Comparison of ENCODE assay signal across 16 mouse cellular contexts in the genomic region with DNA sequence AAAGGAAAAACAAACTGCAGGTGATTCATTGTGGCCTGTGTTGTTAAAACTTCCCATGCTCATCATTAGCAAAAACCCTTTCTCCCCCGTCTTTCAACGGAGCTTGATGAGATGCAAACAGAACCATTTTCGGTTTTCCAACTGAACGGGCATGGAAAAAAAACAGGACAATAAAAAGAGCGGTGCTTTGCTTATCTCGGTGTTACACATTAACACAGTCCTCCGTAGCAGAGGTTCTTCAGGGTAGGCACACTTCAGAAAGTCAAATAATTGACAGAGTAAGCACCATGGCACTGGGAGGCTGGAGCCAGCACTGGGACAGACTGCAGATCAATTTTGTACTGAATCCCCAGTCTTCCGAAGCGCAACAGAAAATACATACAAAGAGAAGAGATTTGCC. TPM values are rescaled to one million over a fixed set of nuclear protein-coding genes. Genes with fewer than 3 reads are reported as not detected.
A peak's percentile ranks its signal among the peaks of the same experiment; 100 is the strongest.
DNase-seq lines count a peak whose midpoint lies in the region; ATAC-seq and TF ChIP-seq lines count a peak whose summit lies in the region.
"Had no signal": no experiment of that assay in that cellular context is flagged by ENCODE, and none has a peak within 500 bp of the region (broad histone marks: within the 10 kb centered on the region; RNA-seq: fewer than 3 reads in every experiment).

No protein-coding gene starts in this region.

- dilution Hi-C loops in CH12.LX (cut with MboI; ENCODE audit: extremely low pct_ligation_motif_present, extremely low pct_unique_long_range_greater_than_20kb, low sequenced_read_pairs) = no loop called here

- peak overlapping the region; percentile 60 for H3K27ac ChIP-seq in CH12.LX (ENCODE audit: insufficient read depth, low read depth)
- H3K27ac ChIP-seq in kidney, adult 2 months (ENCODE audit: insufficient read depth, low read depth, low read length) = peak overlapping the region; percentile 95
- no peak overlapping the region for H3K27ac ChIP-seq in hindbrain, embryonic 11.5 days (ENCODE audit: low read depth, low read length)
- no peak overlapping the region for H3K27ac ChIP-seq in heart, embryonic 11.5 days (ENCODE audit: low read depth, low read length)
- H3K27ac ChIP-seq: heart, embryonic 15.5 days; hindbrain, embryonic 14.5 days; limb, embryonic 12.5 days had no signal

- H3K79me2 ChIP-seq in CH12.LX (replicated peaks; ENCODE audit: control insufficient read depth, extremely low read depth, insufficient read depth, poor library complexity, severe bottlenecking) = no peaks in the 10 kb centered on the region

- ATAC-seq in Patski = peak; percentile 57
- no peak for ATAC-seq in inflammation-experienced regulatory T-cells, adult 6 months
- ATAC-seq in hindbrain, embryonic 11.5 days (ENCODE audit: low FRiP score) = no peak
- no peak for ATAC-seq in heart, embryonic 11.5 days (replicated peaks; ENCODE audit: insufficient number of reproducible peaks, low FRiP score, low TSS enrichment)

- no peak for DNase-seq in CH12.LX (ENCODE audit: extremely low read depth)
- DNase-seq in Patski (ENCODE audit: low read depth, low spot score) = peak; percentile 97
- DNase-seq in kidney, adult 2 months = peak; percentile 91
- peak; percentile 69 for DNase-seq in kidney, postnatal 25 days
- no peak for DNase-seq in layer of hippocampus, postnatal 14 days (ENCODE audit: low spot score in 2 of 2)
- DNase-seq in hindbrain, embryonic 11.5 days (ENCODE audit: low spot score) = no peak
- DNase-seq: cerebellum, postnatal 25 days; midbrain, embryonic 14.5 days; right cerebral cortex, adult 18-20 months; spleen, adult 18-20 months; thymus, postnatal 36 days had no signal

- H3K4me1 ChIP-seq in CH12.LX (ENCODE audit: control insufficient read depth in 1 of 2, insufficient read depth in 2 of 2) = peaks cover 29 to 66% of the 10 kb centered on the region in 2 experiments
- H3K4me1 ChIP-seq in kidney, adult 2 months (ENCODE audit: control insufficient read depth, insufficient read depth, low read length) = peaks cover 72% of the 10 kb centered on the region
- H3K4me1 ChIP-seq in hindbrain, embryonic 11.5 days (replicated peaks; ENCODE audit: control insufficient read depth, insufficient read depth, low read length) = no peaks in the 10 kb centered on the region
- H3K4me1 ChIP-seq in heart, embryonic 11.5 days (ENCODE audit: control insufficient read depth, insufficient read depth, low read length) = peaks cover 15% of the 10 kb centered on the region

- POLR2A ChIA-PET in Patski (lab: Charles Lee) = interaction anchor here (0.8 to 2.3 kb wide), 6 partner anchors 12 to 51 kb away, joined by 3 to 11 read pairs (median 6); no protein-coding TSS in a partner anchor

- WGBS in kidney, adult 2 months = 27% methylated on average over 9 of the region's 9 CpGs
- WGBS in hindbrain, embryonic 11.5 days = 61% methylated on average over 9 of the region's 9 CpGs
- 75% methylated on average over 9 of the region's 9 CpGs for WGBS in heart, embryonic 11.5 days (ENCODE audit: insufficient replicate concordance)

- TF ChIP-seq EP300 in CH12.LX (IDR thresholded peaks at IDR 0.05; ENCODE audit: low read length) = no peak

- H3K36me3 ChIP-seq in CH12.LX (replicated peaks in 1 of 2; ENCODE audit: control insufficient read depth in 1 of 2, insufficient read depth in 1 of 2, low read length in 1 of 2) = no peaks in the 10 kb centered on the region
- no peaks in the 10 kb centered on the region for H3K36me3 ChIP-seq in kidney, adult 2 months (ENCODE audit: control insufficient read depth, insufficient read depth, low read length)
- H3K36me3 ChIP-seq in hindbrain, embryonic 11.5 days (ENCODE audit: control insufficient read depth, insufficient read depth, low read length) = no peaks in the 10 kb centered on the region
- no peaks in the 10 kb centered on the region for H3K36me3 ChIP-seq in heart, embryonic 11.5 days (ENCODE audit: control insufficient read depth, insufficient read depth, low read length)
- H3K36me3 ChIP-seq: heart, embryonic 15.5 days; limb, embryonic 12.5 days had no signal

- in situ Hi-C loops in CH12.LX (cut with MboI; ENCODE audit: low pct_ligation_motif_present, low pct_unique_long_range_greater_than_20kb, low sequenced_read_pairs) = no loop called here
- in situ Hi-C loops in Patski (cut with MboI; ENCODE audit: low pct_unique_long_range_greater_than_20kb) = no loop called here

- H3K27me3 ChIP-seq in CH12.LX (replicated peaks) = no peaks in the 10 kb centered on the region
- H3K27me3 ChIP-seq in Patski = no peaks in the 10 kb centered on the region
- no peaks in the 10 kb centered on the region for H3K27me3 ChIP-seq in kidney, adult 2 months (replicated peaks; ENCODE audit: control insufficient read depth, insufficient read depth, low read length)
- no peaks in the 10 kb centered on the region for H3K27me3 ChIP-seq in hindbrain, embryonic 11.5 days (ENCODE audit: control insufficient read depth, insufficient read depth, low read length)
- no peaks in the 10 kb centered on the region for H3K27me3 ChIP-seq in heart, embryonic 11.5 days (ENCODE audit: control insufficient read depth, insufficient read depth, low read length)
- H3K27me3 ChIP-seq: heart, embryonic 15.5 days had no signal

- no peak for TF ChIP-seq POLR2A in CH12.LX (IDR thresholded peaks at IDR 0.05; ENCODE audit: low read depth, low read length)
- TF ChIP-seq POLR2A in kidney, adult 2 months (IDR thresholded peaks at IDR 0.05; ENCODE audit: low read depth, low read length) = no peak

- CTCF ChIA-PET in Patski (lab: Charles Lee) = interaction anchor here (0.7 to 9.7 kb wide), 8 partner anchors 12 to 39 kb away, joined by 3 to 94 read pairs (median 9); partner anchors contain the start of gene Igfbp7

- peak overlapping the region; percentile 33; the same call in 1 of the 2 replicates for H3K9ac ChIP-seq in CH12.LX (ENCODE audit: insufficient read depth, low read depth)
- no peak overlapping the region for H3K9ac ChIP-seq in hindbrain, embryonic 11.5 days (ENCODE audit: low read depth, low read length)
- no peak overlapping the region for H3K9ac ChIP-seq in heart, embryonic 11.5 days (ENCODE audit: low read depth, low read length)
- H3K9ac ChIP-seq: heart, embryonic 15.5 days; hindbrain, embryonic 14.5 days; limb, embryonic 12.5 days had no signal

- TF ChIP-seq CTCF in CH12.LX (conservative IDR thresholded peaks at IDR 0.05 in 1 of 2, IDR thresholded peaks at IDR 0.05 in 1 of 2; ENCODE audit: low read depth in 2 of 2, low read length in 2 of 2) (no peak), Patski (IDR thresholded peaks at IDR 0.05) (no peak)
- no peak for TF ChIP-seq CTCF in kidney, adult 2 months (conservative IDR thresholded peaks at IDR 0.05; ENCODE audit: insufficient read depth, insufficient read length, low read depth, low read length)

- no peak overlapping the region for H3K4me3 ChIP-seq in CH12.LX (replicated peaks in 1 of 3; ENCODE audit: low read depth in 2 of 3, low read length in 2 of 3, poor library complexity in 1 of 3)
- H3K4me3 ChIP-seq in kidney, adult 2 months (ENCODE audit: insufficient read depth, low read depth, low read length) = no peak overlapping the region
- no peak overlapping the region for H3K4me3 ChIP-seq in hindbrain, embryonic 11.5 days (ENCODE audit: low read depth, low read length)
- H3K4me3 ChIP-seq in heart, embryonic 11.5 days (ENCODE audit: low read depth, low read length) = no peak overlapping the region
- H3K4me3 ChIP-seq: heart, embryonic 15.5 days; limb, embryonic 12.5 days had no signal

- no peaks in the 10 kb centered on the region for H3K9me3 ChIP-seq in CH12.LX (replicated peaks; ENCODE audit: low read length)
- H3K9me3 ChIP-seq in hindbrain, embryonic 11.5 days (ENCODE audit: control insufficient read depth, low read length) = no peaks in the 10 kb centered on the region
- no peaks in the 10 kb centered on the region for H3K9me3 ChIP-seq in heart, embryonic 11.5 days (replicated peaks; ENCODE audit: control insufficient read depth, low read length)
- H3K9me3 ChIP-seq: heart, embryonic 15.5 days; limb, embryonic 12.5 days had no signal

- no peak for TF ChIP-seq RAD21 in CH12.LX (IDR thresholded peaks at IDR 0.05; ENCODE audit: low read depth, low read length)

- peak overlapping the region; percentile 93 for H3K4me2 ChIP-seq in CH12.LX (ENCODE audit: insufficient read depth, low read depth, poor library complexity, severe bottlenecking)
- no peak overlapping the region for H3K4me2 ChIP-seq in hindbrain, embryonic 11.5 days (replicated peaks; ENCODE audit: low read depth, low read length)
- no peak overlapping the region for H3K4me2 ChIP-seq in heart, embryonic 11.5 days
- H3K4me2 ChIP-seq: heart, embryonic 15.5 days; hindbrain, embryonic 14.5 days; limb, embryonic 12.5 days had no signal

TF ChIP-seq in CH12.LX, 34 proteins besides CTCF, POLR2A, EP300 and RAD21:
- TF ChIP-seq JUN (IDR thresholded peaks at IDR 0.05; ENCODE audit: insufficient read depth, low read depth, low read length) = no peak
- TF ChIP-seq NRF1 (IDR thresholded peaks at IDR 0.05; ENCODE audit: low read depth, low read length) = no peak
- TF ChIP-seq ZMIZ1 (IDR thresholded peaks at IDR 0.05; ENCODE audit: low read depth, low read length) = no peak
- TF ChIP-seq ZC3H11A (IDR thresholded peaks at IDR 0.05; ENCODE audit: low read depth, low read length) = no peak
- no peak for TF ChIP-seq KAT2A (IDR thresholded peaks at IDR 0.05; ENCODE audit: insufficient replicate concordance, low read length)
- no peak for TF ChIP-seq GABPA (IDR thresholded peaks at IDR 0.05; ENCODE audit: insufficient replicate concordance, low read depth, low read length)
- TF ChIP-seq ZNF384 (IDR thresholded peaks at IDR 0.05; ENCODE audit: low read depth, low read length) = no peak
- no peak for TF ChIP-seq UBTF (IDR thresholded peaks at IDR 0.05; ENCODE audit: low read depth, low read length)
- TF ChIP-seq USF2 (conservative IDR thresholded peaks at IDR 0.05; ENCODE audit: low read depth, low read length) = no peak
- TF ChIP-seq TCF12 (IDR thresholded peaks at IDR 0.05; ENCODE audit: low read depth, low read length) = no peak
- no peak for TF ChIP-seq JUND (conservative IDR thresholded peaks at IDR 0.05; ENCODE audit: low read depth, low read length)

RNA-seq across cellular contexts. Expression of gene Igfbp7, which starts 23.1 kb away (rescaled TPM):
- total RNA-seq in CH12.LX (2012; rRNA removed) (0.17 and 0.29 TPM in 2 replicates), CH12.LX (2014; rRNA removed) (0.30 and 0.35 TPM in 2 replicates)
- polyA plus RNA-seq in CH12.LX (2012; ENCODE audit: insufficient read length, low read depth) (0.52 and 0.70 TPM in 2 replicates), Patski (2021) (1,229 TPM)
- polyA plus RNA-seq in kidney, adult 2 months (2012; rRNA removed) = 4,855 and 6,899 TPM in 2 replicates
- 10 to 100 TPM; 49.6 to 64.6 TPM for total RNA-seq in layer of hippocampus, postnatal 14 days (2021)
- polyA plus RNA-seq in inflammation-experienced regulatory T-cells, adult 6 months (2017; shearing (Covaris generic)) = under 1 TPM in 2 of 3 experiments, not detected in 1; 0.32 to 0.83 TPM
- 26.7 and 27.1 TPM in 2 replicates for polyA plus RNA-seq in hindbrain, embryonic 11.5 days (2014; fragmentation: Nextera tagmentation; extraction: Ambion mirVana)
- 35.3 and 38.1 TPM in 2 replicates for polyA plus RNA-seq in heart, embryonic 11.5 days (2014; fragmentation: Nextera tagmentation; extraction: Ambion mirVana)

Comparison
In these comparisons a context has a peak if more than half of its experiments do, and no peak if none do; other contexts are left out.
1. DNase-seq: peak in Patski (single experiment), kidney, adult 2 months (single experiment) and kidney, postnatal 25 days (2 of 2); none in CH12.LX (single experiment), layer of hippocampus, postnatal 14 days (0 of 2) and hindbrain, embryonic 11.5 days (single experiment).
2. H3K27ac ChIP-seq: peak in CH12.LX (single experiment) and kidney, adult 2 months (single experiment); none in hindbrain, embryonic 11.5 days (single experiment) and heart, embryonic 11.5 days (single experiment).
3. RNA of gene Igfbp7, which starts 23.1 kb away (polyA plus RNA-seq): 4,855 to 6,899 TPM in kidney, adult 2 months and 1,229 TPM in Patski (single experiment); 35.3 to 38.1 TPM in heart, embryonic 11.5 days, 26.7 to 27.1 TPM in hindbrain, embryonic 11.5 days, 0.52 to 0.70 TPM in CH12.LX and 0.32 to 0.83 TPM in inflammation-experienced regulatory T-cells, adult 6 months; every median in the first group is over 10 times any median in the second.